Mouse (Mus musculus) testis, adult 2 months (tissue): ENCODE measurements around the gene Cdk5rap1. TPM values are rescaled to one million over a fixed set of nuclear protein-coding genes. Genes with fewer than 3 reads are reported as not detected.
"Not testable (repeated sequence)": the region's sequence is repeated elsewhere in the genome, so short reads cannot be mapped to it uniquely, and the experiment has no call there.

Source experiments
- H3K27ac ChIP-seq: fragments of 200-500 bp; 2 replicates; pipeline ENCODE4 v1.5.1; 2012; ENCODE audit warnings: low read depth, low read length; ENCODE audit not compliant: control insufficient read depth, insufficient read depth
- H3K27me3 ChIP-seq: fragments of 200-500 bp; 2 replicates; pipeline ENCODE4 v1.6.1; 2012; ENCODE audit warnings: mild to moderate bottlenecking, low read length, moderate library complexity; ENCODE audit not compliant: control insufficient read depth, insufficient read depth
- H3K36me3 ChIP-seq: fragments of 200-500 bp; 2 replicates; pipeline ENCODE4 v1.6.1; 2012; ENCODE audit warnings: mild to moderate bottlenecking, low read length; ENCODE audit not compliant: control insufficient read depth, insufficient read depth
- H3K4me1 ChIP-seq: fragments of 200-500 bp; 2 replicates; pipeline ENCODE4 v1.6.1; 2012; ENCODE audit warnings: low read length; ENCODE audit not compliant: control insufficient read depth, insufficient read depth
- H3K4me3 ChIP-seq: fragments of 200-500 bp; 2 replicates; pipeline ENCODE4 v1.5.1; 2012; ENCODE audit warnings: low read depth, mild to moderate bottlenecking, low read length, moderate library complexity, mixed read lengths; ENCODE audit not compliant: control insufficient read depth
- CTCF ChIP-seq: fragments of 200-500 bp; IDR thresholded peaks from 2 replicates; pipeline ENCODE4 v1.5.1; 2012; ENCODE audit warnings: low read depth, mild to moderate bottlenecking, inconsistent platforms, low read length, moderate library complexity; ENCODE audit not compliant: control insufficient read depth, insufficient read depth, insufficient replicate concordance
- POLR2A ChIP-seq: fragments of 200-500 bp; IDR thresholded peaks from 2 replicates; pipeline ENCODE4 v1.6.1; 2012; ENCODE audit warnings: low read depth, mild to moderate bottlenecking, inconsistent platforms, low read length, moderate library complexity; ENCODE audit not compliant: control insufficient read depth
- polyA plus RNA-seq: library from polyadenylated mRNA; depleted of rRNA; stranded (reverse); fragments of >200 nt; gene quantifications from 2 replicates; pipeline ENCODE4 v1.2.3, GENCODE M21; 2012; rRNA removed

Cdk5rap1 gene
- polyA plus RNA-seq, 1 experiment = 5.0 TPM

- not testable (repeated sequence) for H3K4me3 ChIP-seq, H3K27ac ChIP-seq, H3K27me3 ChIP-seq, H3K4me1 ChIP-seq, H3K36me3 ChIP-seq
Measured at GRCm38 (mm10) chr2:154304604-154305003, 68.2 kb downstream of the Cdk5rap1 start.

- H3K36me3 ChIP-seq = no peaks in the 10 kb centered on the region
- H3K4me3 ChIP-seq = no peak overlapping the region
- H3K4me1 ChIP-seq = no peaks in the 10 kb centered on the region
- H3K27ac ChIP-seq = no peak overlapping the region
- no peaks in the 10 kb centered on the region for H3K27me3 ChIP-seq
- TF ChIP-seq CTCF (no peak), POLR2A (no peak)
Measured at GRCm38 (mm10) chr2:154301763-154302162, 71.0 kb downstream of the Cdk5rap1 start.

GRCm38 (mm10) chr2:154300496-154300895, 72.3 kb downstream of the Cdk5rap1 start:
- H3K4me1 ChIP-seq = no peaks in the 10 kb centered on the region
- TF ChIP-seq CTCF = peak; percentile 87; the same call in 1 of the 2 replicates
- TF ChIP-seq POLR2A = no peak
- H3K4me3 ChIP-seq = no peak overlapping the region
- H3K27ac ChIP-seq = no peak overlapping the region
- no peaks in the 10 kb centered on the region for H3K27me3 ChIP-seq
- H3K36me3 ChIP-seq = no peaks in the 10 kb centered on the region

- peak; percentile 22; the same call in 1 of the 2 replicates for TF ChIP-seq CTCF
- not testable (repeated sequence) for H3K4me3 ChIP-seq, H3K4me1 ChIP-seq, H3K27ac ChIP-seq, H3K27me3 ChIP-seq, H3K36me3 ChIP-seq
Measured at GRCm38 (mm10) chr2:154294746-154295145, 78.1 kb downstream of the Cdk5rap1 start.

- Histone ChIP-seq H3K27me3 (no peaks in the 10 kb centered on the region), H3K27ac (peak overlapping the region; percentile 59; the same call in 1 of the 2 replicates), H3K36me3 (peaks cover 2% of the 10 kb centered on the region; the same call in 1 of the 2 replicates), H3K4me3 (no peak overlapping the region), H3K4me1 (no peaks in the 10 kb centered on the region)
- TF ChIP-seq CTCF = no peak
- no peak for TF ChIP-seq POLR2A
Measured at GRCm38 (mm10) chr2:154292833-154293232, 80.0 kb downstream of the Cdk5rap1 start.

- H3K4me1 ChIP-seq, H3K36me3 ChIP-seq, H3K27ac ChIP-seq, H3K4me3 ChIP-seq, H3K27me3 ChIP-seq: not testable (repeated sequence)
Measured at GRCm38 (mm10) chr2:154291866-154292265, 80.9 kb downstream of the Cdk5rap1 start.

Other genes with a start within 250 kb of the Cdk5rap1 start
- gene Bpifa3, start 242.7 kb downstream of the Cdk5rap1 start, polyA plus RNA-seq = 195 and 226 TPM in 2 replicates
- gene Bpifa1, start 230.1 kb downstream of the Cdk5rap1 start, polyA plus RNA-seq = 0.83 and 0.93 TPM in 2 replicates
- not detected in 2 replicates for gene Bpifa5, start 210.4 kb downstream of the Cdk5rap1 start, polyA plus RNA-seq
- 0.37 and 0.42 TPM in 2 replicates for gene Bpifb1, start 182.2 kb downstream of the Cdk5rap1 start, polyA plus RNA-seq
- gene Bpifb5, start 149.3 kb downstream of the Cdk5rap1 start, polyA plus RNA-seq = 12.7 and 14.1 TPM in 2 replicates
- gene Bpifb9a, start 115.2 kb downstream of the Cdk5rap1 start, polyA plus RNA-seq = not detected in 2 replicates
- gene Bpifb9b, start 65.8 kb downstream of the Cdk5rap1 start, polyA plus RNA-seq = not detected in 2 replicates
- 5.7 and 7.2 TPM in 2 replicates for gene Snta1, start 35.1 kb upstream of the Cdk5rap1 start, polyA plus RNA-seq
- gene Cbfa2t2, start 63.5 kb upstream of the Cdk5rap1 start, polyA plus RNA-seq = 10.2 and 12.6 TPM in 2 replicates
- gene 1700003F12Rik, start 174.1 kb upstream of the Cdk5rap1 start, polyA plus RNA-seq = 828 and 1,092 TPM in 2 replicates
- 39.7 and 44.2 TPM in 2 replicates for gene Actl10, start 178.8 kb upstream of the Cdk5rap1 start, polyA plus RNA-seq
- 62.9 and 65.1 TPM in 2 replicates for gene Necab3, start 185.9 kb upstream of the Cdk5rap1 start, polyA plus RNA-seq
- gene E2f1, start 196.9 kb upstream of the Cdk5rap1 start, polyA plus RNA-seq = 4.5 and 5.9 TPM in 2 replicates
- 3.3 TPM in 2 replicates for gene Pxmp4, start 230.7 kb upstream of the Cdk5rap1 start, polyA plus RNA-seq
- 1.1 and 1.2 TPM in 2 replicates for gene Zfp341, start 240.3 kb upstream of the Cdk5rap1 start, polyA plus RNA-seq
- 83.8 and 97.1 TPM in 2 replicates for gene 4930519P11Rik, start 240.4 kb upstream of the Cdk5rap1 start, polyA plus RNA-seq